Mouse (Mus musculus) gastrocnemius, adult 18-20 months (tissue): ENCODE measurements at regions not wholly inside any gene's neighbourhood (a gene's known extent, or its start where the extent isn't known, plus 50 kb on each side); places are given as distances from the start of the nearest gene placed in this dataset.
"Not testable (repeated sequence)": the region's sequence is repeated elsewhere in the genome, so short reads cannot be mapped to it uniquely, and the experiment has no call there.

ENCODE experiments used
- DNase-seq: peaks from one replicate; pipeline ENCODE4 v3.0.0; 2021; ENCODE audit warnings: low spot score

GRCm38 (mm10) chr7:64032921-64033354 is 94.2 kb upstream of the Klf13 start:
- peak; percentile 30 for DNase-seq

GRCm38 (mm10) chr7:64030650-64031049 is 91.9 kb upstream of the Klf13 start:
- no peak for DNase-seq

GRCm38 (mm10) chr7:64027100-64027499 is 88.4 kb upstream of the Klf13 start:
- no peak for DNase-seq

GRCm38 (mm10) chr7:64025155-64025554 is 86.4 kb upstream of the Klf13 start:
- no peak for DNase-seq

GRCm38 (mm10) chr7:64024253-64024652 is 85.5 kb upstream of the Klf13 start:
- no peak for DNase-seq

- no peak for DNase-seq
Measured at GRCm38 (mm10) chr7:64022711-64023468, 84.2 kb upstream of the Klf13 start.

- DNase-seq: peak; percentile 36
Measured at GRCm38 (mm10) chr7:64021241-64022108, 82.8 kb upstream of the Klf13 start.

- no peak for DNase-seq
Measured at GRCm38 (mm10) chr7:64018107-64018506, 79.4 kb upstream of the Klf13 start.

- DNase-seq: no peak
Measured at GRCm38 (mm10) chr7:64016874-64017273, 78.2 kb upstream of the Klf13 start.

- not testable (repeated sequence) for DNase-seq
Measured at GRCm38 (mm10) chr7:64015136-64015535, 76.4 kb upstream of the Klf13 start.

GRCm38 (mm10) chr7:64014227-64014626 is 75.5 kb upstream of the Klf13 start:
- no peak for DNase-seq

- no peak for DNase-seq
Measured at GRCm38 (mm10) chr7:64013023-64013547, 74.4 kb upstream of the Klf13 start.

GRCm38 (mm10) chr7:64012268-64012601 is 73.5 kb upstream of the Klf13 start:
- DNase-seq: no peak

- DNase-seq: no peak
Measured at GRCm38 (mm10) chr7:64011563-64012267, 73.0 kb upstream of the Klf13 start.

- DNase-seq: no peak
Measured at GRCm38 (mm10) chr7:64010640-64011039, 71.9 kb upstream of the Klf13 start.

GRCm38 (mm10) chr7:64007766-64008165 is 69.1 kb upstream of the Klf13 start:
- no peak for DNase-seq

- DNase-seq: no peak
Measured at GRCm38 (mm10) chr7:64006935-64007334, 68.2 kb upstream of the Klf13 start.

GRCm38 (mm10) chr7:64005765-64006164 is 67.0 kb upstream of the Klf13 start:
- no peak for DNase-seq

GRCm38 (mm10) chr7:64003904-64004303 is 65.2 kb upstream of the Klf13 start:
- no peak for DNase-seq

- DNase-seq: no peak
Measured at GRCm38 (mm10) chr7:64001611-64002111, 62.9 kb upstream of the Klf13 start.
